Mouse (Mus musculus): Measurements from ENCODE around the gene Ntn5. TPM values are rescaled to one million over a fixed set of nuclear protein-coding genes. Genes with fewer than 3 reads are reported as not detected.

Ntn5 gene
- polyA plus RNA-seq, 1 experiment = 4.4 TPM

- WGBS = 92% methylated on average over 50 of the region's 50 CpGs
Observed at GRCm38 (mm10) chr7:45693921-45694591, 10.2 kb downstream of the Ntn5 start, which contains the start of gene Sec1. Gene Sec1 (minus strand): TSS chr7:45694402.

GRCm38 (mm10) chr7:45695098-45695497, 11.3 kb downstream of the Ntn5 start:
- WGBS = 40% methylated on average over 6 of the region's 6 CpGs
- DNase-seq (ENCODE audit: low read depth, low spot score) = no peak

More at GRCm38 (mm10) chr7:45693921-45694591, 10.2 kb downstream of the Ntn5 start, which contains the start of gene Sec1:
- no peak for DNase-seq (ENCODE audit: low read depth, low spot score)

- 82% methylated on average over 7 of the region's 7 CpGs for WGBS
- DNase-seq (ENCODE audit: low read depth, low spot score) = no peak
Observed at GRCm38 (mm10) chr7:45697894-45698293, 14.1 kb downstream of the Ntn5 start.

DNA sequence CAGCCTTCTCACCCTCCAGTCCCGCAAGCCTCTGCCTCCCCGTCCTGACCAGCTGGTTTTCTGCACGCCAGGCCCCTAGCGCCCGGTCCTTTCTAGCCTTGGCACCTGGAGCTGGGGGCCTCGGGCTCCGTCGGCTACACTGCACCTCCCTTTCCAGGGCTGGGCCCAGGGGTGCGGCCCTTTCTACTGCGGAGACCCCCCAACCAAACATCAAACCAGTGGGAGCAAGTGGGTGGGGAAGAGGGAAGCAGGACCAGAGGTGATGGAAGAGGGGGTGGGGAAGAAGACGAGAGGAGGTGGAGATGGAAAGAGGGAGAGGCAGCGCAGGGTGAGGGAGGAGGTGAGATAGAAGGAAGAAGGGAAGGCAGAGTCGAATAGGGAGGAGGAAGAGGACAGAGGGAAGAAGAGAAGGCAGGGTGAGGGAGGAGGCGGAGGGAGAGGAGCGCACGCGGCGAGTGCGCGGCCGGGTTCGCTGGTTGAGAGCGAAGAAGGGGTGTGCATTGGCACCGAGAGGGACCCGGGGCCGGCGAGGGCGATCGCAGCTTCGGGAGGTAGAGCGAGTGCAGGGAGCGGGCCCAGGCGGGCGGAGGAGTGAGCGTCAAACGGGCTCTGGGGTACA, 15.8 kb downstream of the Ntn5 start, which contains the start of gene Car11:
Car11 (plus strand) TSS at position 321 of the 619 bp plus-strand sequence.
- DNase-seq (ENCODE audit: low read depth, low spot score) = no peak
- WGBS = 8% methylated on average over 36 of the region's 36 CpGs

DNA sequence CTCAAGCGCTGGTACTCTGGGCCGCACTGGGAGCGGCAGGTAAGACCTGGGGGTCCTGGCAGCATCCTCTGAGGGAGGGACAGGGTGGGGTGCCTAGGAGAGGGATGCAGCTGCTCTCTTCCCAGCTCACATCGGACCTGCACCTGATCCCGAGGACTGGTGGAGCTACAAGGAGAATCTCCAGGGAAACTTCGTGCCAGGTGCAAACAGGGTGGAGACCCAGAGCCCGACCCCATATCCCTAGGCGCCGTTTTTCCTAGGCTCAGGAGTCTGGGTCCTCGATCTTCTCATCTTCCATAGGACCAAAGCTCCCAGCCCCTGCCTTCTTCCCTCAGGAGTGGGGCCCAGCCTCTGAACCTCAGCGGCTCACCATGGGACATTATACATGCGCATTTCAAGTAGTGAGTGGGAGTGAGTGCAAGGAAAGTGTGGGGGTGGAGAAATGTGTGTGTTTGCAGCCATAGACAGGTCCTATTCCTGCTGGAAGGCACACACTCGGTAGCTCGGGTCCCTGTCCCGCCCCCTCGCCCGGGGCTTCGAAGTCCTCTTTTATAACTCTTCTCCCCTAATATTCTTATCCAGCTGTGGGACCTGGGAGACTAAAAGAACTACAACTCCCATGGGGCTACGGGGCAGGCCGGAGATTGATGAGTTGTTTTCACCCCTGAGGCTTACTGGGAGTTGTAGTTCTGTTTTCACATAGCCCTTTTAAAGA, 16.6 kb downstream of the Ntn5 start:
- no peak for DNase-seq (ENCODE audit: low read depth, low spot score)
- WGBS = 3% methylated on average over 20 of the region's 20 CpGs

- no peak for DNase-seq (ENCODE audit: low read depth, low spot score)
- WGBS = 35% methylated on average over 11 of the region's 11 CpGs
Observed at GRCm38 (mm10) chr7:45701072-45701471, 17.2 kb downstream of the Ntn5 start.

DNA sequence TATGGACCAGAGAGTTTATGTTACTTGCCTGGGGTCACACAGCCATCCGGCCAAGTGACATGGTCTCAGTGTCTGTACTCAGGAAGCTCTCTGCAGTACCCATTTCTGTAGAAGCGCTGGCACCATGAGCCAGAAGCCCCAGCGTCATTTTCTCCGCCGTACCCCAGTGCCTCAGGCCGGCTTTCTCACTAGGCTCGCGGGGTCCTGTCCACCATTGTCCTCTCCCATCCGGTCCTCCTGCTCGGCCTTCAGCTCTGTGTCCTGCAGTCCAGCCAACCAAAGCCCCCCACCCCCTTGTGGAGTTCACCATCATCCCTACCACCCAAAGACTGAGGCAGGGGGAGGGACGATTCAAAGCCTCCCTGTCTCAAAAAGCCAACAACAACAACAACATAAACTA, 17.8 kb downstream of the Ntn5 start:
- WGBS = 87% methylated on average over 11 of the region's 11 CpGs
- DNase-seq (ENCODE audit: low read depth, low spot score) = no peak

- DNase-seq (ENCODE audit: low read depth, low spot score) = no peak
- WGBS = 90% methylated on average over 11 of the region's 11 CpGs
Observed at GRCm38 (mm10) chr7:45702316-45702715, 18.5 kb downstream of the Ntn5 start.

DNA sequence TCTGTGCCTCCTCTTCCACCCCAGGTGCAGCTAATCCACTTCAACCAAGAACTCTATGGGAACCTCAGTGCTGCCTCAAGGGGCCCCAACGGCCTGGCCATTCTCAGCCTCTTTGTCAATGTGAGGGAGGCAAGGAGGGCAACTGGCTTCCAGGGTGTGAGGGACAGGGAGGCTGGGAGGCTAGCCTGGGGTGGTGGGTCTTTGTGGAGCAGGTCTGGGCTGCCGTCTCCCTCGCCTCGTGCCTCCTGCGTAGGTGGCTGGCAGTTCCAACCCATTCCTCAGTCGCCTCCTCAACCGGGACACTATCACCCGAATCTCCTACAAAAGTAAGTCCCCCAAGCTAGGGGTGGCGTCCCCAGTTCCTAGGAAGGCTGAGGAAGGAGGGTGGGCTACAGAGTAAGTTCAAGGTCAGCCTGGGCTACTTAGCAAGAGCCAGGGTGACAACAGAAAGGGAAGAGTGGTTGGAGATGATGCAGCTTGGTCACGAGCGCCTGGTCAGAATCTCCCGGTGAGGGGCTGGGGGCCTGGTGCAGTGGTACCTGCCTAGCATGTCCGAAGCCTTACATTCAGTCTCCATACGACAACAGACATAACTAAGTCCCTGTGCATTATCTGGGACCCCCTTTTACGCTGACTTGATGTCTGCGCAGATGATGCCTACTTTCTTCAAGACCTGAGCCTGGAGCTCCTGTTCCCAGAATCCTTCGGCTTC, 19.1 kb downstream of the Ntn5 start:
- WGBS = 92% methylated on average over 17 of the region's 17 CpGs
- no peak for DNase-seq (ENCODE audit: low read depth, low spot score)

- DNase-seq (ENCODE audit: low read depth, low spot score) = no peak
- WGBS = 35% methylated on average over 12 of the region's 12 CpGs
Observed at GRCm38 (mm10) chr7:45703521-45704033, 19.8 kb downstream of the Ntn5 start.

DNA sequence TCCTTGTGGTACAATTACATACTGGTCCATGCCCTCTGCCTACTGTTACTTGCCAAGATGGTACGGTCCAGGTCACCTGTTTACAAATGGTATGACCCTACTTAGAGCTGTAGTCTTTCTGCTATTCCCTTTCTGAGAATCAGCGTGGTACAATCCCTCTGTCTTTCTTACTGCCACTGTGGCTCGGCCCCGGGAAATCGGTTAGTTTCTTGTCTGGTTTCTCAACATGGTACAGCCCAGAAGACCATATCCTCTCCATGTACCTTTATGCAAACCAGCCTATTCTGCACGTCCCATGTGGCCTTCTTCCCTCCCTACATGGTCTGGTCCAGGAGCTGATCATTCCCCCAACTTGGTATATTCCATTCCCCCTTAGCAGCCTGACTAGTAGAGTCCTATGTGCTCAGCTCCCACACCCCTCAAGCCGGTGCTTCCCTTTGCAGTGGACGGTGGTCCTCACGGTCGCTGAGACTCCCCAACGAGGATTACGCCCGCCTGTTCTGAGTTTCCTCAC, 20.3 kb downstream of the Ntn5 start:
- DNase-seq (ENCODE audit: low read depth, low spot score) = no peak
- WGBS = under 1% methylated on average over 13 of the region's 13 CpGs

DNA sequence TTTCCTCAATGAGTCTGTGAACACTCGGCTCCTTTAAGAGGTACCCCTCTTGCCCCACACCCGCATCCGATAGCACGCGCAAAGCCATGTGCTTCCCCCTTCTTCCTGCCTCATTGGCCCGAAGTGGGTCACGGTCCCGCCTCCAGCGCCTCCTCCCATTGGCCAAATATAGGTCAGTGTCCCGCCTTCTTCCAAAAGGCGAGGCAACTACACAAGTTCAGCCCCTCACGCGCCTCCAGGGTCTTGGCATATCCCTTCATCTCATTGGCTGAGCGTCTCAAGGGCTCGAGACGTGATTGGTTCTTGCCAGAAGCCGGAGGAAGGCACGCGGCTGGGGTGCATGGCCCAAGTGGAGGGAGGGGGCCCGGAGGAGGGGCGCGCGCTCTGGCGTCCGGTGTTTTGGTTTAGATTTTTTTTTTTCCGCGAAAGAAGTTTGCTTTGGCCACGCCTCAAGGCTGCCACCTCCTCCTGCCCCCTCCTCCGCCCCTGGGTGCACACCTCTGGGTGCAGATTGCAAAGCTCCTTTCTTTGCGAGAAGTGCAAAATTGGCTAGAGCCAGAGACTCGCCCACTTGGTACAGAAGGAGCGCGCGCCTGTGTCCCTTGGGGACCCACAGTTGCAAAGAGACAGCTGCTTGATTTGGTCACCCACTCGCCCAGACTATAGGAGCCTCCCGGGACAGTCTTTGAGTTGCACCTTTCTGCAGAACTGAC, 21.1 kb downstream of the Ntn5 start, which contains the start of gene Dbp:
Dbp (plus strand) TSS at position 359 of the 713 bp plus-strand sequence.
- no peak for DNase-seq (ENCODE audit: low read depth, low spot score)
- under 1% methylated on average over 36 of the region's 36 CpGs for WGBS

- DNase-seq (ENCODE audit: low read depth, low spot score) = no peak
- WGBS = under 1% methylated on average over 21 of the region's 21 CpGs
Observed at GRCm38 (mm10) chr7:45705443-45705864, 21.6 kb downstream of the Ntn5 start.

GRCm38 (mm10) chr7:45705873-45706281, 22.1 kb downstream of the Ntn5 start:
- DNase-seq (ENCODE audit: low read depth, low spot score) = no peak
- 0% methylated on average over 7 of the region's 7 CpGs for WGBS

- no peak for DNase-seq (ENCODE audit: low read depth, low spot score)
- WGBS = under 1% methylated on average over 41 of the region's 45 CpGs
Observed at GRCm38 (mm10) chr7:45706721-45707241, 23.0 kb downstream of the Ntn5 start.

DNA sequence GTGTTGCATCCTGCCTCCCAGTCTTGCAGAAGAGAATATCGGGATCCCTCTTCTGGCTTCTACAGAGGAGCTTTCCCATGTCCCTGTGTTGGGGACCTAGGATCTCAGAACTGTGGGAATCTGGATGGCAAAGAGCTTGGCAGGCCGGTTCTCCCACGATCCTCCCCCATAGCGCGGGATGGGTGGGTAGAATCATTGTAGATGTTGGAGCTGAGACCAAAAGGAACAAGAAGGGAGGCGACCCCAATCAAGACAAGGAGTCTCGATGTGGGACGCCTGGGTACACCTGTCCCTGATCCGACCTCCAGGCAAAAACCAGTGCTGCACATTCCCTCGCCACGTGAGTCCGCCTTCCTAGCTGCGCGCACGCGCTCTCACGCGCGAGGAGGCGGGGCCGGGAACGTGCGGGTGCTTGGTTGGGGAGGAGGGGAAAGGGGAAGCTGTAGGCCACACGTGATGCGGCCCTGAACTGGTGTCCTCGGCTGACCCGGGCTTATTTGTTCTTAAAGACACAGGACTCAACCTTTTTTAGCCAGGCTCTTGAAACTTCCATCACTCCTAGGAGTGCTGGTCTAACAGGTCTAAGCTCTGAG, 23.6 kb downstream of the Ntn5 start:
- 1% methylated on average over 27 of the region's 27 CpGs for WGBS
- no peak for DNase-seq (ENCODE audit: low read depth, low spot score)

GRCm38 (mm10) chr7:45708221-45708761, 24.5 kb downstream of the Ntn5 start:
- 8% methylated on average over 13 of the region's 13 CpGs for WGBS
- DNase-seq (ENCODE audit: low read depth, low spot score) = no peak

- WGBS = 42% methylated on average over 6 of the region's 6 CpGs
Observed at GRCm38 (mm10) chr7:45709036-45709435, 25.2 kb downstream of the Ntn5 start.

More at GRCm38 (mm10) chr7:45709036-45709435, 25.2 kb downstream of the Ntn5 start:
- no peak for DNase-seq (ENCODE audit: low read depth, low spot score)
